Mouse (Mus musculus): Measurements from ENCODE around the gene Ccdc50. TPM values are rescaled to one million over a fixed set of nuclear protein-coding genes. Genes with fewer than 3 reads are reported as not detected.

Ccdc50 gene
- polyA plus RNA-seq, 1 experiment = 8.9 TPM

DNA sequence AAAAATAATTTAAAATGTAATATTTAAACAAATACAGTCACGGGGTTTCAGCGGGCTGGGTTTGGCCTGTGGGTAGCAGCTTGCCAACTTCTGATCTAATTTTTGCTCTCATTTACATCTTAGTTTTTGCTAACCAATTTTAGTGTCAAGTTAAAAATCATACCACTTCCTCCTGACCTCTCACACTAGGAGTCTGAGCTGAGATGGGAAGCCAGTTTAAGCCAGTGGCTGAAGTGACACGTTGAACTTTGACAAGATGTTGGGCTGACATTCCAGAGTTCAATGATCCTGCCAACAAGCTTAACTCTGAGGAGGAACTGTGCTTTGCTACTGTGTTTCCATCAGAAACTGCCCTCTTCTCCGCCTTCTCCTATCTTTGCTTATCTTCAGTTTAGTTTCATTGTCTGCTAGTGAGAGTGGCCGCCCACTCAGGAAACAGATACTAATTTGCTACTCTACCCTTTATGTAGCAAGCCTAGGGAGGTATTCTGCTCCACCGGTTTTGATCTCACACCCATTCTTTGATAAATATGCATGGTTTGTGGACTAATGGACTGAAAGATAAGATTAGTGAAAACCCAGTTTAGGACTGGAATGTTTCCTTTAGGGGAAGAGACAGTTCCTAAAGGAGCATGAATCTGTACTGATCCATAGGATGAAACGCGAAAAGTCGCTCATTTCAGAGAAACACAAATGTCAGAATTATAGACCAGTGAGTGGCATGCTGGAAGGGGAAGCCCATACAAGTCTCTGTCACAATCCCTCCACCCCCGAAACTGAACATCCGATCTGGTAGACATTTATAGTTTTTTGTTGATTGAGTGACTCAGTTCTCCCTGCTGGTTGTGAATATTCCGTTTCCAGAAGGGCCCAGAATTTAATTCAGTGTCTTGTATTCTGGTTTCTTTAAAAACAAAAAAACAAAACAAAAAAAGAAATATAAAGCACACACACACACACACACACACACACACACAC is 746 bp upstream of the Ccdc50 start:
- H3K27ac ChIP-seq (ENCODE audit: control insufficient read depth, insufficient read depth, low read depth, low read length, poor library complexity) = peak overlapping the region; percentile 16; the same call in 1 of the 2 replicates
- TF ChIP-seq CTCF (IDR thresholded peaks at IDR 0.05; ENCODE audit: control insufficient read depth, insufficient read depth, low read length) (no peak), POLR2A (IDR thresholded peaks at IDR 0.05; ENCODE audit: borderline replicate concordance, control insufficient read depth, low read depth, low read length) (no peak)
- H3K4me1 ChIP-seq (ENCODE audit: control insufficient read depth, insufficient read depth, low read length) = no peaks in the 10 kb centered on the region
- H3K4me3 ChIP-seq (replicated peaks; ENCODE audit: control insufficient read depth, low read depth, low read length) = peak overlapping the region; percentile 4
- WGBS = 11% methylated on average over 12 of the region's 12 CpGs

DNA sequence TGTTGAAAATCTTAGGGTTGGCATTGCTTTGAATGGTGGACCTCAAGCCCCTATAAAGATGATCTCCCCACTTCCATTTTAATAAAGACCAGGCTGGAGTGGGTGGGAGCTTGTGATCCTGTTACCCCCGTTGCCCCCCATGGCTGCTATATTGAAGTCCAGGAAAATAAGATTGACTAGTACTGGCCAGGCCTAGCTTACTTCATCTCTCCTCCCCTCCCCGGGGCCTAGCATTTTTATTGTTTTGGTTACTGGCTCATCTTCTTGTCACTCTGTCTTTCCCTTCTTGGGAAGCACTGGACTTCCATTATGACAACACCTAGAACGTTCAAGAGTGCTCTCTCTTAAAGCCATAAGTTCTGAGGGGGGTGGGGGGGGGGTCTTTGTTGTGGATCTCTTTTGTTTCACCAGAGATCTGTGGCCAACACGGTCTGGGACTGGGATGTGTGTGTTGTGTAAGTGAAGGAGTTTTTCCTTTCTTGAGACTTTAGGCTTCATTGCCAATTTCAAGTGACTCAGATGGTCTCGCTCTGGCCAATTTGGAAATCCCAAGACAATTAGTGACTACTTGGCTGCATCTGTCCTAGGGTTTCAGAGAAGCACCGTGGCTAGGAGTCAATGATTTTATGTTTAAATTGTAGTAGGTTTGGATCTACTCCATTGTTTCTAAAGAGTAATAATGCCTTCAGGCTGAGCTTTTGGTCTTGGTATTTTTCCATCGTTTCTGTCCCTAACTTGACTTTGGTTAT is 1.0 kb downstream of the Ccdc50 start:
- Histone ChIP-seq H3K4me3 (replicated peaks; ENCODE audit: control insufficient read depth, low read depth, low read length) (peak overlapping the region; percentile 72), H3K4me1 (ENCODE audit: control insufficient read depth, insufficient read depth, low read length) (no peaks in the 10 kb centered on the region; the same call in 1 of the 2 replicates), H3K27ac (ENCODE audit: control insufficient read depth, insufficient read depth, low read depth, low read length, poor library complexity) (no peak overlapping the region)
- TF ChIP-seq CTCF (IDR thresholded peaks at IDR 0.05; ENCODE audit: control insufficient read depth, insufficient read depth, low read length) = no peak
- no peak for TF ChIP-seq POLR2A (IDR thresholded peaks at IDR 0.05; ENCODE audit: borderline replicate concordance, control insufficient read depth, low read depth, low read length)
- 34% methylated on average over 7 of the region's 7 CpGs for WGBS

DNA sequence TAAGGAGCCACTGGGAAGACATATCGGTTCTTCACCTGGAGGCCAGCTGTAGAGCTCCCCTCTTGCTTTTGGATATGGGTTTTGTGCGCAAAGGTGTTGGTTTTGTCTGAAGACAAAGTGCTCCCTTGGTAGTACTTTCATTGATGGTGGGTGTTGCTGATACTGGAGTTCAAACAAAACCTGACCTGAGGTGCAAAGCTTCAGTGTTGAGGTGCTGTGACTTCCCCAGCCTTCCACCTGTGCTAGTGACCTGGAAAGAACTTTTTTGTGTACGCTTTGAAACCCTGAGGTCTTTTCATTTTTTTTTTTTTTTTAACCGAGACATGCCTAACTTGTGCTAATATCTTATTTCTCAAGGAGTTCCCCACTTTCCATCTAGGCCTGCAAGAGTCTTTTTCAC is 1.6 kb downstream of the Ccdc50 start:
- WGBS = 88% methylated on average over 4 of the region's 4 CpGs
- no peak overlapping the region for H3K27ac ChIP-seq (ENCODE audit: control insufficient read depth, insufficient read depth, low read depth, low read length, poor library complexity)
- H3K4me3 ChIP-seq (replicated peaks; ENCODE audit: control insufficient read depth, low read depth, low read length) = no peak overlapping the region
- H3K4me1 ChIP-seq (ENCODE audit: control insufficient read depth, insufficient read depth, low read length) = no peaks in the 10 kb centered on the region; the same call in 1 of the 2 replicates
- TF ChIP-seq CTCF (IDR thresholded peaks at IDR 0.05; ENCODE audit: control insufficient read depth, insufficient read depth, low read length) = no peak
- TF ChIP-seq POLR2A (IDR thresholded peaks at IDR 0.05; ENCODE audit: borderline replicate concordance, control insufficient read depth, low read depth, low read length) = no peak

DNA sequence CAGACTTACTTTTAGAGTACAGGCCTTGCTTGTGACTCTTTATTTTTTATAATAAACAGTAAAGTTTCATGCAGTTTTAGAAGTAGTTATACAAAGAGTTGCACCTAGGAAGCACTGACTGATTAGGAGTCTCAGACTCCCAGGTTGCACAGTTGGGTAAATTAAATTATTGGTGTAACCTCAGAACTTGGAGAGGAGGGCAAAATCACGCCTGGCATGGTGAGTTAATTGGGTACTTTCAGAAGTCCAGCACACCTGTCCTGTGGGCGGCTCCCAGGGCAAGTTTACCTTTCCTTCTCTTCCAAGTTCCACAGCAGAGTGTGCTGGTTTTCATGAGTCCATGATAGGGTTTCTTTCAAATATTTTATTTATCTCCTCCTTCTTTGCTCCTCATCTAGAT is 3.2 kb downstream of the Ccdc50 start:
- TF ChIP-seq CTCF (IDR thresholded peaks at IDR 0.05; ENCODE audit: control insufficient read depth, insufficient read depth, low read length) = no peak
- no peak for TF ChIP-seq POLR2A (IDR thresholded peaks at IDR 0.05; ENCODE audit: borderline replicate concordance, control insufficient read depth, low read depth, low read length)
- H3K4me3 ChIP-seq (replicated peaks; ENCODE audit: control insufficient read depth, low read depth, low read length) = no peak overlapping the region
- 65% methylated on average over 2 of the region's 2 CpGs for WGBS
- no peak overlapping the region for H3K27ac ChIP-seq (ENCODE audit: control insufficient read depth, insufficient read depth, low read depth, low read length, poor library complexity)
- H3K4me1 ChIP-seq (ENCODE audit: control insufficient read depth, insufficient read depth, low read length) = no peaks in the 10 kb centered on the region; the same call in 1 of the 2 replicates

DNA sequence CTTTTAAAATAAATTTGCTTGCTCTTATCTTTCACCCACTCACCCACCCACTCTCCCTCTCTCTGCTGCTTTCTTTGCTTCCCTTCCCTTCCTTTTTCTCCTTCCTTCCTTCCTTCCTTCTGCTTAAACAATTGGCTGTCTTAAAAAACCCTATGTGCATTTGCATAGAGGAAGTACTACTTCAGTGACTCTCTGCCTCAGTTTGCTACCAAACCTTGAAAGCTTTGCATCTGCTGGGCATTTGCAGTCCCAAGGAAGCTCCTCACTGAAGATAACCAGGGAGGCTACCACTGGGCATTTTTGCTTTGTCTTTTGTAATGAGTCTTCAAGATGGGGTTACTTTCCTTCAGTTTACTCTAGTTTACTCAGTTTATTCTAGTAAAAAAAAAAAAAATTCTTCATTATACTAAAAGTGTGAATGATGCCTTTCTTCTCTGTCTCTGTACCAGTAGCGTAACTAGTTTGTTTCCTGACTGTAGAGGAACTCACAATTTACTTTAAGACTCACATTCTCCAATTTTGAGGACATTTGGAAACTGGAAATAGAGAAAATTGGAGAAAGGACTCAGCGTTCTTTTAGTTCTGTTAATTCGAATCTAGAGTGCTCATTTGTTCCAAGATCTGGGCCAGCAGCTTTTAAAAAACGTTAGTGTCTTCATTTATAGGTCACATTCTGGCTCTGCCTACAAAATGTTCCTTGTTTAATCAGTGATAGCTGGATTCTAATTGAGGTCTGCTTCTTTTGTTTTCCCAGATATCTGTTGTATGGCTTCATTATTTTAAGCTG is 6.8 kb downstream of the Ccdc50 start:
- H3K4me3 ChIP-seq (replicated peaks; ENCODE audit: control insufficient read depth, low read depth, low read length) = no peak overlapping the region
- no peak for TF ChIP-seq POLR2A (IDR thresholded peaks at IDR 0.05; ENCODE audit: borderline replicate concordance, control insufficient read depth, low read depth, low read length)
- no peak for TF ChIP-seq CTCF (IDR thresholded peaks at IDR 0.05; ENCODE audit: control insufficient read depth, insufficient read depth, low read length)
- no peaks in the 10 kb centered on the region; the same call in 1 of the 2 replicates for H3K4me1 ChIP-seq (ENCODE audit: control insufficient read depth, insufficient read depth, low read length)
- 76% methylated on average over 4 of the region's 4 CpGs for WGBS
- H3K27ac ChIP-seq (ENCODE audit: control insufficient read depth, insufficient read depth, low read depth, low read length, poor library complexity) = no peak overlapping the region

DNA sequence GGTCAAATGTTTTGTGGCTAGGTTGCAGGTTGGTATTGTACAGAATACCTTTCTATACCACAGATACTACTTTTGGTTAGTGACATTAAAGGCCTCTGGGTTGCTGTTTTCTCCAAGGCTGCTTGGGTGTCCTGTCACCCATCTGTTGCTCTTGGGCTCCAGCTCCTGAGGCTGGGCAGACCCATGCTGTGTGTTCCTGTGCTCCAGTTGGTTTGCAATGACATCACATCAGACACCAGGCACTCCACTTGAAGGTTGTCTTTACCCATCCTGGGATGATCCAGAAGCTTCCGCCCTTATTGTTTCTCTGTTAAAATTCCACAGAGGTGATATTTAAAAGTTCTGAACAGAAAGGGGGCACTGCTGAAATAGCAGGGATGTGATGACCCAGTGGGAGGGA is 8.3 kb downstream of the Ccdc50 start:
- no peak for TF ChIP-seq POLR2A (IDR thresholded peaks at IDR 0.05; ENCODE audit: borderline replicate concordance, control insufficient read depth, low read depth, low read length)
- TF ChIP-seq CTCF (IDR thresholded peaks at IDR 0.05; ENCODE audit: control insufficient read depth, insufficient read depth, low read length) = no peak
- WGBS = 75% methylated on average over 1 of the region's 1 CpGs
- Histone ChIP-seq H3K4me1 (ENCODE audit: control insufficient read depth, insufficient read depth, low read length) (no peaks in the 10 kb centered on the region; the same call in 1 of the 2 replicates), H3K4me3 (replicated peaks; ENCODE audit: control insufficient read depth, low read depth, low read length) (no peak overlapping the region), H3K27ac (ENCODE audit: control insufficient read depth, insufficient read depth, low read depth, low read length, poor library complexity) (no peak overlapping the region)

DNA sequence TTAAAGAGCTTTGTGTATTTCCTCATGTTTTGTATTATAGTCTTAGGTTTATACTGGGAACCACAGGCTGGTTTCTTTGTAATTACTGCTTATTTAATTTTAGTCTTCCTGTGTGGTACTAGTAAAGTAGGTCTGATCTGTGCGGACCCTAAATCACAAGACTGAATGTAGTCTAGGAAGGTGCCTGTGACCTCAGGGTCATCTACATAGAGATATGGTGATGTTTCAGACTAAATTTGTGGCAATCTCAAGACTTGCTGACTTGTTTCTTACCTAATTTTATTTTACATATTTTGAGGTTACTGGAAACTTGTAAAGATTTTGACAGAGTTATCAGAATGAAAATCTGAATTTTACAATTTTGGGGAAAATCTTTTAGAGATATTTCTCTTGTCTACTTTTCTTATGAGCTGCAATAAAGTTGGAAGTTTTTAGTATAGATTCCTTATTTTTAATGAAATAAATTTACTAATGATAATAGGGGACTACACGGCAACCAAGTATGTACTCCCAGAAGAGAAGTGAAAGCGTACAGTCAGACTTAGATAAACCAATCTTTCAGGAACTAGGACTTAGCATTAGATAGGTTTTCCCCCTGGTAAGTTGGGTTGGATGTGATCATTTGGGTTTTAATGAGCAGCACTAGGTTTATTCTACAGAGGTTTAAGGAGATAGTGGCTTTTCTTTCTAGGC is 10.5 kb downstream of the Ccdc50 start:
- 67% methylated on average over 3 of the region's 3 CpGs for WGBS
- H3K27ac ChIP-seq (ENCODE audit: control insufficient read depth, insufficient read depth, low read depth, low read length, poor library complexity) = no peak overlapping the region
- no peak overlapping the region for H3K4me3 ChIP-seq (replicated peaks; ENCODE audit: control insufficient read depth, low read depth, low read length)
- TF ChIP-seq POLR2A (IDR thresholded peaks at IDR 0.05; ENCODE audit: borderline replicate concordance, control insufficient read depth, low read depth, low read length) (no peak), CTCF (IDR thresholded peaks at IDR 0.05; ENCODE audit: control insufficient read depth, insufficient read depth, low read length) (no peak)
- no peaks in the 10 kb centered on the region for H3K4me1 ChIP-seq (ENCODE audit: control insufficient read depth, insufficient read depth, low read length)

All from bone marrow, adult 2 months (tissue).